Mouse (Mus musculus): Measurements from ENCODE around the gene Hpca. TPM values are rescaled to one million over a fixed set of nuclear protein-coding genes. Genes with fewer than 3 reads are reported as not detected.

Gene Hpca
- polyA plus RNA-seq, 1 experiment: 0.41 TPM

DNA sequence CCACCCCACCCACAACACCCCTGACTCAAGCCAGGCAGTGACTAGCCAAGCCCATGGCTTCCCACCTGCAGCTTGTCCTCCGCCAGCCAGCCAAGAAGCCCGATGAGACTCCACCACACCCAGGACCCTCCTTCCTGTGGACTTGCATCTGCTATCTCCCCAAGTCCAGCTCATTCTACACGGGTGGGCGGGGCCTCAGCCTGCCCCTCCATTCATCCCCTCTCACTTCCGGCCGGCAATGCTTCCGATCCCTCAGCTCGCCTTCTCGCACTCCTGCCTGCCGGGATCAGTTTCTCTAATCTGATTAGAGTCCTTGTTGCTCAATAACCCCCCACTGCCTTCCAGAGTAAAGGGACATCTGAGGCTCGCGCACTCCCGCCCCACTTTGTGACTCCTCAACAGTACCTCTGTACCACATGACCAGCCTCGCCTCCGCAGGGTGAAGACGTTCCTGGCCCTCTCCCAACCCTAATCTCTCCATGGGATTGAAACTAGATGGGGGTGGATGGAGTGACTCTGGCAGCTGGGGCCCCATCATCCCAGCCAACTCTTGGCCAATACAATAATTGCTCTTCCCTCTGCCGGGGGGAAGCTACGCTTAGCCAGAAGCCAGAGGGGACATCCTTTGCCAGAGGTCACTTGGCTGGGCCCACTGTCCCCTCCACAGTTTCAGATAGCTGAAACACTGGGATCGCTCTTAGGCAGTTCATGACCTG lies 4.1 kb upstream of the Hpca start:
- no peak overlapping the region for H3K4me3 ChIP-seq (ENCODE audit: insufficient read depth, low read depth, low read length)

DNA sequence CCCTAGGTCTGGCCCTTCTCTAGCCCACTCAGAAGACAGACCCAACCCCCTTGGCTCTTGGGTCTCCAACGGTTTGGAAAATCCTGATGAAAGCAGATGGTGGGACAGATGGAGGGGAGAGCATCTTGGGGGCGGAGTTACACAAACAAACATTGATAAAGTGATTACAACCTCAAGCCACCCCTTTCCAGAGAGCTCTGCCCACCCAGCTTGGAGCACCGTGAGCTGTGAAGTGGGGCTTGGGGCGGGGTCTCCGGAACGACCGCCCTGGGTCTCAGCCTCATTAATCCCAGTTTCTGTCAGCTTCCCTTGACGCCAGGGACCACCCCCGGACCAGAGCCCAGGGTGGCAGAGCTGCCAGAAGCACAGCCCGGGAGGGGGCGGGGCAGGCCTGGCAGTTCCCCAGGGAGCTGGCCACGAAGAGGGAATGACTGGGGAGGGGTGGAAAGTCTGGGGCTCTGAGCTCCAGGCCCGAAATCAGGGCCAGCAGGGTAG lies 2.9 kb upstream of the Hpca start:
- TF ChIP-seq POLR2A (IDR thresholded peaks at IDR 0.05; ENCODE audit: low read depth, low read length): no peak
- TF ChIP-seq CTCF (conservative IDR thresholded peaks at IDR 0.05; ENCODE audit: insufficient read depth, insufficient read length, low read depth, low read length): no peak
- Histone ChIP-seq H3K27ac (ENCODE audit: insufficient read depth, low read depth, low read length) (no peak overlapping the region), H3K4me1 (ENCODE audit: control insufficient read depth, insufficient read depth, low read length) (no peaks in the 10 kb centered on the region), H3K27me3 (replicated peaks; ENCODE audit: control insufficient read depth, insufficient read depth, low read length) (peaks cover 3% of the 10 kb centered on the region), H3K36me3 (ENCODE audit: control insufficient read depth, insufficient read depth, low read length) (no peaks in the 10 kb centered on the region), H3K4me3 (ENCODE audit: insufficient read depth, low read depth, low read length) (no peak overlapping the region)
- no peak for DNase-seq
- 9% methylated on average over 13 of the region's 13 CpGs for WGBS

More for the DNA sequence above, 4.1 kb upstream of the Hpca start:
- no peaks in the 10 kb centered on the region for H3K36me3 ChIP-seq (ENCODE audit: control insufficient read depth, insufficient read depth, low read length)
- peak; percentile 32 for DNase-seq
- no peaks in the 10 kb centered on the region; the same call in 1 of the 2 replicates for H3K27me3 ChIP-seq (replicated peaks; ENCODE audit: control insufficient read depth, insufficient read depth, low read length)
- no peaks in the 10 kb centered on the region for H3K4me1 ChIP-seq (ENCODE audit: control insufficient read depth, insufficient read depth, low read length)
- no peak overlapping the region for H3K27ac ChIP-seq (ENCODE audit: insufficient read depth, low read depth, low read length)
- TF ChIP-seq POLR2A (IDR thresholded peaks at IDR 0.05; ENCODE audit: low read depth, low read length): no peak
- 30% methylated on average over 19 of the region's 19 CpGs for WGBS

DNA sequence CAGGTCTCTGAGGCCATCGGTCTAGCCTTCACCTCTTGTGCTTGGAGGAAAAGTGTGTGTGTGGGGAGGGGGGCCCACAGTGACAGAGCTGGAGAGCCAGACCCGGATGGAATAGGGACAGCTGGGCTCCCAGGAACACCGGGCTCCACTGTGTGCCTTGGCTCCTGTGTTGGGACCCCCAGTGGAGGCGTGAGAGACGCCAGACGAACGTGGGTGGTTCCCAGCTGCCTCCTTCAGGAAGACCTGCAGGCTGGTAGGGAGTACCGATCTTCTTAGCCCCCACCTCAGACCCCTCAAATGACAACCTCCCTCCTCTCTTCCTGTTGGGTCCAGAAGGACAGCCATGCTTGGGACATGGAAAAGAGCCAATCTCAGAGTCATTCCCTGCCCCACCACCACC lies 883 bp upstream of the Hpca start:
- H3K27ac ChIP-seq (ENCODE audit: insufficient read depth, low read depth, low read length): no peak overlapping the region
- H3K36me3 ChIP-seq (ENCODE audit: control insufficient read depth, insufficient read depth, low read length): no peaks in the 10 kb centered on the region
- DNase-seq: no peak
- no peak overlapping the region for H3K4me3 ChIP-seq (ENCODE audit: insufficient read depth, low read depth, low read length)
- 33% methylated on average over 8 of the region's 8 CpGs for WGBS
- no peak for TF ChIP-seq CTCF (conservative IDR thresholded peaks at IDR 0.05; ENCODE audit: insufficient read depth, insufficient read length, low read depth, low read length)
- no peak for TF ChIP-seq POLR2A (IDR thresholded peaks at IDR 0.05; ENCODE audit: low read depth, low read length)
- no peaks in the 10 kb centered on the region for H3K4me1 ChIP-seq (ENCODE audit: control insufficient read depth, insufficient read depth, low read length)
- peaks cover 3% of the 10 kb centered on the region for H3K27me3 ChIP-seq (replicated peaks; ENCODE audit: control insufficient read depth, insufficient read depth, low read length)

DNA sequence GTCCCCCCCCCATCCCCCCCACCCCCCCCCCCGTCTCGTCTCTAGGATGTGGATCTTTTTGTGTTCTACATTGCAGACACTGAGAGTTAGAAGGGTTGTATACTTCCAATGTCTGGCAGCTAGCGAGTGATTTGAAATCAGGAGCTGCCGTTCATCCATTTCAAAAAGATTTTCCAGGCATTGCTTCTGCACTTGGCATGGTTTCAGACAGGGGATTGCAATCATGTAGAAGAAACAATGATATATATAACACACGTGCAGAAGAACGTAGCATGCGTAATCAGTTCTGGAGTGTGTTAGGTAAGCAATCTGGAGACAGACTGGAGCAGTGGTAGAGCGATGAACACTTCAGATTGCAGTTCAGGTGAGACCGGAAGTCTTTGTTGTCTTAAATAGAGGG lies 271 bp upstream of the Hpca start:
- WGBS: 35% methylated on average over 9 of the region's 9 CpGs
- no peak overlapping the region for H3K4me3 ChIP-seq (ENCODE audit: insufficient read depth, low read depth, low read length)
- no peak for TF ChIP-seq POLR2A (IDR thresholded peaks at IDR 0.05; ENCODE audit: low read depth, low read length)
- TF ChIP-seq CTCF (conservative IDR thresholded peaks at IDR 0.05; ENCODE audit: insufficient read depth, insufficient read length, low read depth, low read length): no peak
- H3K4me1 ChIP-seq (ENCODE audit: control insufficient read depth, insufficient read depth, low read length): no peaks in the 10 kb centered on the region
- H3K27me3 ChIP-seq (replicated peaks; ENCODE audit: control insufficient read depth, insufficient read depth, low read length): peaks cover 3% of the 10 kb centered on the region
- no peaks in the 10 kb centered on the region for H3K36me3 ChIP-seq (ENCODE audit: control insufficient read depth, insufficient read depth, low read length)
- DNase-seq: no peak
- H3K27ac ChIP-seq (ENCODE audit: insufficient read depth, low read depth, low read length): no peak overlapping the region

DNA sequence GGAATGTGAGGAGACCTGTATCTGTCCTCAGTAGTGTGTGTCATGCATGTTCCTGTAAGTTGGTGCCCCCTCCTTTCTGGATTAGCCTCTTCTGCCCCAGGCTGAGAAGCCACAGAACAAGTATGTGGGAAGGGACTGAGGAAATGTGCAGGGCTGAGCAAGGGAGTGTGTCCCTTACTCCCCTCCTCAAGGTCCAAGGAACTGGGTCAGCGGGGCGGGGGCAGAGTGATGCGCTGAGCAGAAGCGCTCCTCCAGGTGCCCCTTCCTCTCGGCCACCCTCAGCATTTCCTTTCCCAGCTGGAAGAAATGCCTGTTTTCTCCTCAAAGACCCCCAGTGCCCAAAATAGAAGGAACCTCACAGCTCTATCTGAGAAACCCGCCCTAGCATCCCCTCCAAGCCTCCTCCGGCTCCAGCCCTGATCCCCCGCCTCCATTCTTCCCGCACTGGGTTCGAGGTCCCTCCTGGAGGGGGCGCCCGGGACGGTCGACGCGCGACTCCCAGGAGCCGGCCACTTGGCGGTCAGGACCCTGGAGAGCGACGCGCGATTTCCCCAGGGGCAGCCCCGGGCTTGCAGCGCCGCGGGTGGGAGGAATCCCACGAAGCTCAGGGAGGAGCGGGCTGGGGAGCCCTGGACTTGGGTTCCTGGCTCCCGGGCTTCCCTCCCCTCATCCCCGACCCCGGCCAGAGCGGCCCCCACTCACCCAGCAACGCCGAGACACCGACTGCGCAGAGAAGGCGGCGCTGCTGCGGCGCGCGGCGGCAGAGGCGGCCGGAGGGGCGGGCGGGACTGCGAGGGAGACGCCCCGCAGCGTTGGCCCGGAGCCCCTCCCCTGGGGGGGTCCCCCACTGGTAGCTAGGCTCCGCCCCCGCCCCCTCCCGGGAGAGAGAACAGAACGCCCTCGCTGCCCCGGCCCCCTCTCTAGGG lies 1.1 kb downstream of the Hpca start:
- TF ChIP-seq POLR2A (IDR thresholded peaks at IDR 0.05; ENCODE audit: low read depth, low read length): no peak
- no peak for TF ChIP-seq CTCF (conservative IDR thresholded peaks at IDR 0.05; ENCODE audit: insufficient read depth, insufficient read length, low read depth, low read length)
- Histone ChIP-seq H3K27me3 (replicated peaks; ENCODE audit: control insufficient read depth, insufficient read depth, low read length) (peaks cover 3% of the 10 kb centered on the region), H3K4me3 (ENCODE audit: insufficient read depth, low read depth, low read length) (no peak overlapping the region), H3K4me1 (ENCODE audit: control insufficient read depth, insufficient read depth, low read length) (no peaks in the 10 kb centered on the region), H3K36me3 (ENCODE audit: control insufficient read depth, insufficient read depth, low read length) (no peaks in the 10 kb centered on the region), H3K27ac (ENCODE audit: insufficient read depth, low read depth, low read length) (no peak overlapping the region)
- WGBS: under 1% methylated on average over 57 of the region's 59 CpGs
- DNase-seq: peak; percentile 48

DNA sequence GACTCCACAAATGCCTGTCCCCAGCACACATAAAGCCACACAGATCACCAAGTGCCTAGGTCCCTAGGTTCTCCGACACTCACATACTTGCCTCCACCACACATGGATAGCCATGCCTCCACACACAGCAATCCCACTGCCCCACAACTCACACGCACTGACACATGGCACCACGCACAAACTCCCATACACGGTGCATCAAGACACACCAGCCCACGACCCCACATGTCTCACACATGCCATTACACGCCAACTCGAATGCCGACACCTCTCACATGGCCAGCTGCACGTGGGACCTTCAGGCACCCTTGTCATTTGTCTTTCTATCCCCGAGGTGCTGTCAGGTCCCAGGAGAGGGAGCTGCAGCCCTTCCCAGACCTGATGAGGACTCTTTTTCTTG lies 2.1 kb downstream of the Hpca start:
- Histone ChIP-seq H3K36me3 (ENCODE audit: control insufficient read depth, insufficient read depth, low read length) (no peaks in the 10 kb centered on the region), H3K4me1 (ENCODE audit: control insufficient read depth, insufficient read depth, low read length) (no peaks in the 10 kb centered on the region), H3K4me3 (ENCODE audit: insufficient read depth, low read depth, low read length) (no peak overlapping the region), H3K27me3 (replicated peaks; ENCODE audit: control insufficient read depth, insufficient read depth, low read length) (peaks cover 3% of the 10 kb centered on the region), H3K27ac (ENCODE audit: insufficient read depth, low read depth, low read length) (no peak overlapping the region)
- TF ChIP-seq POLR2A (IDR thresholded peaks at IDR 0.05; ENCODE audit: low read depth, low read length): no peak
- TF ChIP-seq CTCF (conservative IDR thresholded peaks at IDR 0.05; ENCODE audit: insufficient read depth, insufficient read length, low read depth, low read length): no peak
- DNase-seq: no peak
- WGBS: 74% methylated on average over 10 of the region's 10 CpGs
